In the genomic region with DNA sequence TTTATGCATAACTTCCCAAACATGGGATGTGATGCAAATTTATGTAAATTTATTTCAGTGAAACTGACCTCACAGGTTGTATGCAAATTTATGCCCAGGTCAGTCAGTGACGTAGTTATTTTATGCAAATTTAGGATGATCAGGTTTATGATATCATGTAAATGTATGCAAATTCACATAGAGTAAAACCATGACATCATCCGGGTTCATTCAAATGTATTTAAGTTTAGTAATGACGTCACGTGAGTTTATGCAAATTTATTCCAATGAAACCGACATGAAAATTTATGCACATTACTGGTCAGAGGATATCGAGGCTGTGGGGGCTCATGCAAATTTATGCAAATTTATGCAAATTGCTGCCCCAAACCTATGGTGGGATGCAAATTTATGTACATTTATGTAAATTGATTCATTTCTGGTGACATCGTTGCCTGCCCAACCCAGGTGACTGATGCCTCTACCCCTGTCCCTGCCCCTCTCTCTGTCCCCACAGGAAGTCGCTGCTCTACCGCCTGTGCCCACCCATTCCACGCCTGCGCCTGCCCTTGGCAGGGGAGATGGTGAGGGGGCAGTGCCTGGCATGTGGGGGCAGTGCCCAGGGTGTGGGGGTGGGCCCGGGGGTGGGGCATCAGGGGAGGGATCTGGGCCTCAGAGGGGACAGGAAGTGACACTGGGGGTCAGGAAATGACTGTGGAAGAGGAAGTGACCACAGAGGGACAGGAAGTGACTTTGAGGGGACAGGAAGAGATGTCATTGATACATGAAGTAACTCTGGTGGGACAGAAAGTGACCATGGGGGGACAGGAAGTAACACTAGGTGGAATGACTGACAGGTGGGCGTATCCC, we compare ENCODE assay signal across 14 mouse cellular contexts. TPM values are rescaled to one million over a fixed set of nuclear protein-coding genes. Genes with fewer than 3 reads are reported as not detected.
DNase-seq lines count a peak whose midpoint lies in the region; ATAC-seq lines count a peak whose summit lies in the region.
"Had no signal": no experiment of that assay in that cellular context is flagged by ENCODE, and none has a peak within 500 bp of the region (broad histone marks: within the 10 kb centered on the region; RNA-seq: fewer than 3 reads in every experiment).

No protein-coding gene starts in this region.

- 0 out of 2 replicates have a peak, but pooled peaks have one; percentile 7 for ATAC-seq in lung, embryonic 15.5 days (ENCODE audit: borderline replicate concordance, extremely low read depth, low FRiP score, low TSS enrichment)
- peak; percentile 22; the same call in 1 of the 2 replicates for ATAC-seq in forebrain, embryonic 14.5 days
- ATAC-seq in heart, embryonic 11.5 days (replicated peaks; ENCODE audit: insufficient number of reproducible peaks, low FRiP score, low TSS enrichment), result no peak; the same call in 1 of the 2 replicates

- peak; percentile 3 for DNase-seq in embryo, embryonic 10 days (ENCODE audit: low spot score)
- DNase-seq in embryo, embryonic 9.5 days (ENCODE audit: extremely low spot score), result no peak
- no peak for DNase-seq in lung, postnatal 14 days
- DNase-seq in forebrain, embryonic 14.5 days (ENCODE audit: low spot score), result peak; percentile 41
- DNase-seq in naive thymus-derived CD4-positive, alpha-beta T cell, adult 2 months (ENCODE audit: low read depth), result peak; percentile 17
- no peak for DNase-seq in right cerebral cortex, adult 18-20 months
- DNase-seq: kidney, postnatal 25 days had no signal

- peaks cover 36% of the 10 kb centered on the region for H3K9me3 ChIP-seq in lung, embryonic 15.5 days
- peaks cover 26% of the 10 kb centered on the region for H3K9me3 ChIP-seq in forebrain, embryonic 14.5 days (replicated peaks; ENCODE audit: control insufficient read depth, low read length)
- peaks cover 26% of the 10 kb centered on the region for H3K9me3 ChIP-seq in heart, embryonic 11.5 days (replicated peaks; ENCODE audit: control insufficient read depth, low read length)

- H3K4me3 ChIP-seq in lung, embryonic 15.5 days, result no peak overlapping the region
- H3K4me3 ChIP-seq in forebrain, embryonic 14.5 days (ENCODE audit: low read depth, low read length), result no peak overlapping the region
- no peak overlapping the region for H3K4me3 ChIP-seq in heart, embryonic 11.5 days (ENCODE audit: low read depth, low read length)
- H3K4me3 ChIP-seq: embryonic facial prominence, embryonic 15.5 days; heart, embryonic 10.5 days; myocyte had no signal

- H3K4me1 ChIP-seq in lung, embryonic 15.5 days, result no peaks in the 10 kb centered on the region
- H3K4me1 ChIP-seq in forebrain, embryonic 14.5 days (ENCODE audit: control insufficient read depth, insufficient read depth, low read length), result no peaks in the 10 kb centered on the region
- no peaks in the 10 kb centered on the region for H3K4me1 ChIP-seq in heart, embryonic 11.5 days (ENCODE audit: control insufficient read depth, insufficient read depth, low read length)
- H3K4me1 ChIP-seq: embryonic facial prominence, embryonic 15.5 days; heart, embryonic 10.5 days had no signal

- WGBS in lung, embryonic 15.5 days, result 94% methylated on average over 13 of the region's 13 CpGs
- 83% methylated on average over 13 of the region's 13 CpGs for WGBS in forebrain, embryonic 14.5 days
- WGBS in heart, embryonic 11.5 days (ENCODE audit: insufficient replicate concordance), result 95% methylated on average over 13 of the region's 13 CpGs

- H3K27me3 ChIP-seq in lung, embryonic 15.5 days, result no peaks in the 10 kb centered on the region
- no peaks in the 10 kb centered on the region for H3K27me3 ChIP-seq in forebrain, embryonic 14.5 days (replicated peaks; ENCODE audit: control insufficient read depth, insufficient read depth, low read length)
- no peaks in the 10 kb centered on the region for H3K27me3 ChIP-seq in heart, embryonic 11.5 days (ENCODE audit: control insufficient read depth, insufficient read depth, low read length)
- H3K27me3 ChIP-seq: embryonic facial prominence, embryonic 15.5 days had no signal

- no peak overlapping the region for H3K4me2 ChIP-seq in lung, embryonic 15.5 days
- H3K4me2 ChIP-seq in forebrain, embryonic 14.5 days (ENCODE audit: low read length), result no peak overlapping the region
- H3K4me2 ChIP-seq in heart, embryonic 11.5 days, result no peak overlapping the region
- H3K4me2 ChIP-seq: embryonic facial prominence, embryonic 15.5 days had no signal

- no peak overlapping the region for H3K9ac ChIP-seq in lung, embryonic 15.5 days
- H3K9ac ChIP-seq in forebrain, embryonic 14.5 days (ENCODE audit: low read length), result no peak overlapping the region
- no peak overlapping the region for H3K9ac ChIP-seq in heart, embryonic 11.5 days (ENCODE audit: low read depth, low read length)
- H3K9ac ChIP-seq: embryonic facial prominence, embryonic 15.5 days had no signal

- no peak overlapping the region for H3K27ac ChIP-seq in lung, embryonic 15.5 days
- no peak overlapping the region for H3K27ac ChIP-seq in forebrain, embryonic 14.5 days (ENCODE audit: low read depth, low read length)
- no peak overlapping the region for H3K27ac ChIP-seq in heart, embryonic 11.5 days (ENCODE audit: low read depth, low read length)
- H3K27ac ChIP-seq: embryonic facial prominence, embryonic 15.5 days; heart, embryonic 10.5 days had no signal

- 0 out of 2 replicates have a peak, but pooled peaks cover 5% of the 10 kb centered on the region for H3K36me3 ChIP-seq in lung, embryonic 15.5 days
- no peaks in the 10 kb centered on the region for H3K36me3 ChIP-seq in forebrain, embryonic 14.5 days (ENCODE audit: control insufficient read depth, insufficient read depth, low read length)
- H3K36me3 ChIP-seq in heart, embryonic 11.5 days (ENCODE audit: control insufficient read depth, insufficient read depth, low read length), result peaks cover 11% of the 10 kb centered on the region

RNA-seq across cellular contexts. Expression of gene Il3ra, which starts 8.7 kb away (rescaled TPM):
- 9.3 and 12.9 TPM in 2 replicates for polyA plus RNA-seq in lung, embryonic 15.5 days (2015; fragmentation: Nextera tagmentation; extraction: Ambion mirVana)
- polyA plus RNA-seq in forebrain, embryonic 14.5 days (2014; fragmentation: Nextera tagmentation; extraction: Ambion mirVana), result 1.5 and 1.9 TPM in 2 replicates
- 4.3 and 5.7 TPM in 2 replicates for polyA plus RNA-seq in heart, embryonic 11.5 days (2014; fragmentation: Nextera tagmentation; extraction: Ambion mirVana)

RNA-seq across cellular contexts. Expression of gene Olfr31, which starts 32.1 kb away (rescaled TPM):
- polyA plus RNA-seq in lung, embryonic 15.5 days (2015; fragmentation: Nextera tagmentation; extraction: Ambion mirVana), result not detected in 2 replicates
- not detected in 2 replicates for polyA plus RNA-seq in forebrain, embryonic 14.5 days (2014; fragmentation: Nextera tagmentation; extraction: Ambion mirVana)
- not detected in 2 replicates for polyA plus RNA-seq in heart, embryonic 11.5 days (2014; fragmentation: Nextera tagmentation; extraction: Ambion mirVana)
- polyA plus RNA-seq: embryonic facial prominence, embryonic 15.5 days; heart, embryonic 10.5 days; liver, adult 2 months; stomach, embryonic 14.5 days had no signal

RNA-seq across cellular contexts. Expression of gene Olfr721-ps1, which starts 46.4 kb away (rescaled TPM):
- polyA plus RNA-seq in lung, embryonic 15.5 days (2015; fragmentation: Nextera tagmentation; extraction: Ambion mirVana), result not detected in 2 replicates
- not detected in 2 replicates for polyA plus RNA-seq in forebrain, embryonic 14.5 days (2014; fragmentation: Nextera tagmentation; extraction: Ambion mirVana)
- not detected in 2 replicates for polyA plus RNA-seq in heart, embryonic 11.5 days (2014; fragmentation: Nextera tagmentation; extraction: Ambion mirVana)
- polyA plus RNA-seq: heart, embryonic 10.5 days; liver, adult 2 months; myocyte; stomach, embryonic 14.5 days had no signal

Comparison
In these comparisons a context has a peak if more than half of its experiments do, and no peak if none do; other contexts are left out.
1. DNase-seq: peak in embryo, embryonic 10 days (single experiment), forebrain, embryonic 14.5 days (single experiment) and naive thymus-derived CD4-positive, alpha-beta T cell, adult 2 months (single experiment); none in embryo, embryonic 9.5 days (single experiment), lung, postnatal 14 days (single experiment) and right cerebral cortex, adult 18-20 months (single experiment).